Mouse (Mus musculus) myocyte (in vitro differentiated cells): ENCODE measurements around the gene Prkcg. TPM values are rescaled to one million over a fixed set of nuclear protein-coding genes. Genes with fewer than 3 reads are reported as not detected.
A peak's percentile ranks its signal among the peaks of the same experiment; 100 is the strongest.

Experiments
- H3K27me3 ChIP-seq: one replicate; pipeline ENCODE4 v1.6.1; 2011; ENCODE audit not compliant: control insufficient read depth, insufficient read depth, insufficient read length
- H3K36me3 ChIP-seq: one replicate; pipeline ENCODE4 v1.6.1; 2011; ENCODE audit not compliant: control insufficient read depth, insufficient read depth
- H3K4me2 ChIP-seq: one replicate; pipeline ENCODE4 v1.6.1; 2011; ENCODE audit warnings: low read depth, control low read depth
- H3K4me3 ChIP-seq: one replicate; pipeline ENCODE4 v1.5.1; 2011; ENCODE audit warnings: mild to moderate bottlenecking, control low read depth, moderate library complexity
- H3K79me2 ChIP-seq: one replicate; pipeline ENCODE4 v1.6.1; 2011; ENCODE audit not compliant: control insufficient read depth, insufficient read depth
- H3ac ChIP-seq: one replicate; pipeline ENCODE4 v1.6.1; 2011; ENCODE audit not compliant: control insufficient read depth, insufficient read length
- CEBPB ChIP-seq: IDR thresholded peaks from 2 replicates; pipeline ENCODE4 v1.6.1; 2011; ENCODE audit warnings: mild to moderate bottlenecking, moderate library complexity; ENCODE audit not compliant: poor library complexity, insufficient read depth, severe bottlenecking
- E2F4 ChIP-seq: IDR thresholded peaks from one replicate; pipeline ENCODE4 v1.6.1; 2011; ENCODE audit warnings: mild to moderate bottlenecking, control low read depth, moderate library complexity; ENCODE audit not compliant: insufficient read depth
- MAX ChIP-seq: IDR thresholded peaks from one replicate; pipeline ENCODE4 v1.6.1; 2011; ENCODE audit warnings: low read depth, mild to moderate bottlenecking, control low read depth
- MYOD1 ChIP-seq, 3 experiments: IDR thresholded peaks; one replicate each; pipeline ENCODE4 v1.6.1; 2011; ENCODE audit warnings: control low read depth in 2 of 3, low read depth in 2 of 3, mild to moderate bottlenecking in 2 of 3, moderate library complexity in 1 of 3; ENCODE audit not compliant: insufficient read length in 2 of 3, control insufficient read depth in 1 of 3
- MYOG ChIP-seq, 3 experiments: IDR thresholded peaks; one replicate each; pipeline ENCODE4 v1.6.1; 2011; ENCODE audit warnings: control low read depth in 2 of 3, low read depth in 2 of 3, mild to moderate bottlenecking in 2 of 3; ENCODE audit not compliant: insufficient read length in 2 of 3, control insufficient read depth in 1 of 3, insufficient read depth in 1 of 3
- POLR2A ChIP-seq: IDR thresholded peaks from one replicate; pipeline ENCODE4 v1.6.1; 2011; ENCODE audit warnings: low read depth, mild to moderate bottlenecking, control low read depth, moderate library complexity; ENCODE audit not compliant: insufficient read length
- POLR2AphosphoS2 ChIP-seq: IDR thresholded peaks from one replicate; pipeline ENCODE4 v1.6.1; 2011; ENCODE audit warnings: low read depth, control low read depth; ENCODE audit not compliant: insufficient read length
- REST ChIP-seq: IDR thresholded peaks from one replicate; pipeline ENCODE4 v1.6.1; 2011; ENCODE audit warnings: mild to moderate bottlenecking, control low read depth, moderate library complexity; ENCODE audit not compliant: insufficient read depth, insufficient read length
- SRF ChIP-seq: IDR thresholded peaks from one replicate; pipeline ENCODE4 v1.6.1; 2011; ENCODE audit warnings: low read depth; ENCODE audit not compliant: control insufficient read depth, insufficient read length
- TCF12 ChIP-seq: IDR thresholded peaks from one replicate; pipeline ENCODE4 v1.6.1; 2011; ENCODE audit warnings: mild to moderate bottlenecking, control low read depth; ENCODE audit not compliant: poor library complexity, insufficient read depth, severe bottlenecking
- TCF3 ChIP-seq: IDR thresholded peaks from one replicate; pipeline ENCODE4 v1.6.1; 2011; ENCODE audit warnings: low read depth, control low read depth; ENCODE audit not compliant: insufficient read length
- USF1 ChIP-seq: IDR thresholded peaks from one replicate; pipeline ENCODE4 v1.6.1; 2011; ENCODE audit warnings: low read depth, mild to moderate bottlenecking, control low read depth, moderate library complexity
- polyA plus RNA-seq: library from polyadenylated mRNA; unstranded; fragments of >200 nt; fragmentation: generic; extraction: Trizol; gene quantifications from one replicate; pipeline ENCODE4 v1.2.1, GENCODE M21; 2012; ENCODE audit warnings: missing spikeins

The Prkcg gene
- 0.50 TPM for polyA plus RNA-seq

DNA sequence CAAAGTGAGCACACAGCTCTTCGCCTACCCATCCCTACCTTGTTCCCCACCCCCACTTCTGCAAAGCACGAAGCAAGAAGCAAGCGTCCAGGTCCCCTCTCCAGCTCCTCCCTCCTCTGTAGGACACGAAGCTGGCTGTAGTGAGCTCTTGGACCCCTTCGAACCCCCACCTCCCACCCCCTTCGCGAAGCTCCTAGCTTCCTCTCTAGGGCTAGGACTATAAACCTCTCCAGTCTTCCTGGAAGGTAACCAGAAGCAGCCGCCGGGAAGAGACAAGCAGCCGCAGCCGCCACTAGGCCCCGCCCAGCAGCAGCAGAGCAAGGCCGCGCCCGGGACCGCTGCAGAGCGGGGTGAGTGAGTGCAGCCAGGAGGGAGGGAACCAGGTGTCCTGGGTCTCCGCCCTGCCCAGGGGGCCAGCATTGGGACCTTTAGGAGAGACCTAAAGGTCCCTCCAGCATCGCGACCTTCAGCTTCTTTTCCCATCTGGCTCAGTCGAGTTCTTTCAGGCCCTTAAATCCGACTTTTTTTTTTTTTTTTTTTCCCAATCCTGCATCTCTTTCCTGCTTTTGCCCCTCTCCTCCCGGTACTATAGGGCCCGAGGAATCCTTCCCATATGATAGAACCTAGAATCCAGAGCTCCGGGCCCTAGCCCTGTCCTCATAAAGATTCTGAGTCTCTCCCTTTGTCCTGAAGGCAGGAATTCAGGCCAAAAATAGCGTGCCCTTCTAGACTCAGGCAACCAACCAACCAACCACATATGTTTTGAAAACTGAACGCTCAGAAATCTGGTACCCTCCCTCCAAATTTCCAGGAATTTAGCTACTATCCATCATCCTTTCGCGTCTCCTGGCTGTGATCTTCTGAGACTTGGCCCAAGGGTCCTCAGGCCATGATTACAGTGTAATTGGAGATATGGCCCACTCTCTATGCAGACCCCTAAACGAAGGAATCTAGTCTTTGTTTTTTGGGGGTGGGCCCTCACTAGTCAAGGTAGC, at the start of gene Prkcg, which contains the start of gene Myadm:
TSS of gene Prkcg (plus strand) at position 204 of the 995 bp plus-strand sequence.
TSS of gene Myadm (plus strand) at position 105 of the 995 bp plus-strand sequence.
- H3K36me3 ChIP-seq = peaks cover 9% of the 10 kb centered on the region
- peak within 1 kb of the TSS; percentile 61 for H3K4me3 ChIP-seq
- H3K79me2 ChIP-seq = peaks cover 24% of the 10 kb centered on the region
- no peaks in the 10 kb centered on the region for H3K27me3 ChIP-seq
- TF ChIP-seq USF1 (no peak), POLR2AphosphoS2 (peak; percentile 65), MYOG (IDR thresholded peaks at IDR 0.05; ENCODE audit: control insufficient read depth in 1 of 3, insufficient read depth in 1 of 3, insufficient read length in 2 of 3, low read depth in 2 of 3) (peak in 2 of 3 experiments; percentile 29 to 55), CEBPB (no peak), POLR2A (peak; percentile 76), MYOD1 (IDR thresholded peaks at IDR 0.05; ENCODE audit: control insufficient read depth in 1 of 3, insufficient read length in 2 of 3, low read depth in 2 of 3) (peak in 2 of 3 experiments; percentile 49 to 66), TCF12 (no peak), SRF (no peak), MAX (no peak)
- peak within 1 kb of the TSS; percentile 100 for H3K4me2 ChIP-seq
- peak within 1 kb of the TSS; percentile 16 for H3ac ChIP-seq

DNA sequence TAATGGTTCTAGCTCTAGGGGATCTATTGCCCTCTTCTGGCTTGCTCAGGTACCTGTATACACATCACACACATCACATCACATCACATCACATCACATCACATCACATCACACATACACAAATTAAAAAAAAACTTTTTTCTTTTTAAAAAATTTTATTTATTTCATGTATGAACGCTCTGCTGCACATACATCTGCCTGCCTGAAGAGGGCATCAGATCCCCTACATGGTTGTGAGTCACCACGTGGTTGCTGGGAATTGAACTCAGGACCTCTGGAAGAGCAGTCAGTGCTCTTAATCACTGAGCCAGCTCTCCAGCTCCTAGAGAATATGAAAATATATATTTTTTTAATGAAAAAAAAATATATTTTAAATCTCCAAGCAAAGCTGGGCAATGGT, 49.8 kb upstream of the Prkcg start:
- H3K79me2 ChIP-seq = no peaks in the 10 kb centered on the region
- H3K36me3 ChIP-seq = no peaks in the 10 kb centered on the region
- no peak overlapping the region for H3K4me3 ChIP-seq
- H3K4me2 ChIP-seq = no peak overlapping the region
- H3K27me3 ChIP-seq = no peaks in the 10 kb centered on the region
- no peak for TF ChIP-seq TCF3
- TF ChIP-seq E2F4 = no peak
- TF ChIP-seq SRF = no peak
- TF ChIP-seq MYOG (IDR thresholded peaks at IDR 0.05; ENCODE audit: control insufficient read depth in 1 of 3, insufficient read depth in 1 of 3, insufficient read length in 2 of 3, low read depth in 2 of 3) = no peak
- TF ChIP-seq CEBPB = no peak
- no peak for TF ChIP-seq USF1
- no peak for TF ChIP-seq POLR2A
- no peak for TF ChIP-seq MYOD1 (IDR thresholded peaks at IDR 0.05; ENCODE audit: control insufficient read depth in 1 of 3, insufficient read length in 2 of 3, low read depth in 2 of 3)
- TF ChIP-seq MAX = no peak
- TF ChIP-seq REST = no peak
- TF ChIP-seq TCF12 = no peak
- TF ChIP-seq POLR2AphosphoS2 = no peak
- H3ac ChIP-seq = no peak overlapping the region

DNA sequence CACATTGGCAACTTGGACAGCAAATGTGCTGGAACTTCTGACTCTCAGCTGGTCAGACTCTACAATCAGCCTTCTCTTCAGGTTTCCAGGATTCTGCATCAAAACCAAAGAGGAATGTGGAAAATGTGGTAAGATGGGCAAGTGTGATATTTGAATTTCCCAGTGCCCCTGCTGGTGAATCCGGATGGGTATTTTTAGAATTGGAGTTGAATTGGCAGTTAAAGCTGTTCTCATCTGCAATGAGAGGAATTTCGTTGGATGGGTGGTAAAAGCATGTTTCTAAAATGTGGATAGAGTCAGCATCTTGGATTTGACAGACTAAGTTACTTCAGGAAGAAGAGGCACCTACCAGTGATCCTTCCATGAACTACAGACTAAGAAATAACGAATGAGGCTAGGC, 28.3 kb upstream of the Prkcg start:
- Histone ChIP-seq H3ac (no peak overlapping the region), H3K79me2 (no peaks in the 10 kb centered on the region), H3K4me2 (no peak overlapping the region), H3K27me3 (no peaks in the 10 kb centered on the region), H3K36me3 (no peaks in the 10 kb centered on the region), H3K4me3 (no peak overlapping the region)
- no peak for TF ChIP-seq E2F4
- no peak for TF ChIP-seq MYOD1 (IDR thresholded peaks at IDR 0.05; ENCODE audit: control insufficient read depth in 1 of 3, insufficient read length in 2 of 3, low read depth in 2 of 3)
- no peak for TF ChIP-seq POLR2A
- no peak for TF ChIP-seq TCF3
- TF ChIP-seq MAX = no peak
- TF ChIP-seq CEBPB = no peak
- TF ChIP-seq POLR2AphosphoS2 = no peak
- TF ChIP-seq MYOG (IDR thresholded peaks at IDR 0.05; ENCODE audit: control insufficient read depth in 1 of 3, insufficient read depth in 1 of 3, insufficient read length in 2 of 3, low read depth in 2 of 3) = no peak
- TF ChIP-seq USF1 = no peak
- no peak for TF ChIP-seq TCF12
- no peak for TF ChIP-seq REST
- TF ChIP-seq SRF = no peak

DNA sequence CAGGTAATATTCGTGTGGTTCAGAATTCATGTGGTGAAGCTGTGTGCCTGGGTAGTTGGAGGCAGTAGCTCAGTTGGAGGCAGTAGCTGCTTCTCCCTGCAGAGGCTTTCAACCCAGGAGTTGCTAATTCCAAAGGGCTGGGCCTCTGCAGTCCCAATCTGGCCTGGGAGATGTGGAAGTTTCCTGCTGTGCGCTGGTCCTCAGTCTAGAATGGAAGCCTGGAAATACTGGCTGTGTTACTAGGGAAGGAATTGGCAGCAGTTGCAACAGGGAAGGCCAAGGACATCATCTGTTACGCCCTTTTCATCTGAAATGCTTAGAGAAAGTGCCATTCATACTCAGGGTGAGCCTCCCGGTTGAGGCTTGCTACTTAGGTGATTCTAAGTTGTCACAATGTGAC, 27.5 kb upstream of the Prkcg start:
- H3K4me3 ChIP-seq = no peak overlapping the region
- no peaks in the 10 kb centered on the region for H3K79me2 ChIP-seq
- H3ac ChIP-seq = no peak overlapping the region
- H3K27me3 ChIP-seq = no peaks in the 10 kb centered on the region
- no peak overlapping the region for H3K4me2 ChIP-seq
- no peaks in the 10 kb centered on the region for H3K36me3 ChIP-seq
- TF ChIP-seq TCF12 (no peak), TCF3 (no peak), REST (no peak), CEBPB (no peak), MAX (no peak), USF1 (no peak), POLR2AphosphoS2 (no peak), POLR2A (no peak), MYOD1 (IDR thresholded peaks at IDR 0.05; ENCODE audit: control insufficient read depth in 1 of 3, insufficient read length in 2 of 3, low read depth in 2 of 3) (no peak), E2F4 (no peak), SRF (no peak), MYOG (IDR thresholded peaks at IDR 0.05; ENCODE audit: control insufficient read depth in 1 of 3, insufficient read depth in 1 of 3, insufficient read length in 2 of 3, low read depth in 2 of 3) (no peak)
